Mouse (Mus musculus) spleen, adult 2 months (tissue): Measurements from ENCODE around the gene Dnajc3. TPM values are rescaled to one million over a fixed set of nuclear protein-coding genes. Genes with fewer than 3 reads are reported as not detected.

Experiments
- DNase-seq, 2 experiments: peaks; one replicate each; pipeline versions ENCODE4 v3.0.0 to v3.0.0-alpha.2; 2012 to 2021; ENCODE audit warnings: low spot score in 2 of 2, low read depth in 1 of 2
- H3K27ac ChIP-seq: fragments of 200-500 bp; 2 replicates; pipeline ENCODE4 v1.5.1; 2012; ENCODE audit warnings: low read length, inconsistent platforms; ENCODE audit not compliant: insufficient read depth
- H3K27me3 ChIP-seq: fragments of 200-500 bp; 2 replicates; pipeline ENCODE4 v1.6.1; 2012; ENCODE audit warnings: mild to moderate bottlenecking, moderate library complexity, low read length, inconsistent platforms; ENCODE audit not compliant: control insufficient read depth, insufficient read depth
- H3K36me3 ChIP-seq: fragments of 200-500 bp; 2 replicates; pipeline ENCODE4 v1.6.1; 2012; ENCODE audit warnings: mild to moderate bottlenecking, low read length, inconsistent platforms; ENCODE audit not compliant: control insufficient read depth, insufficient read depth
- H3K4me1 ChIP-seq: fragments of 200-500 bp; 2 replicates; pipeline ENCODE4 v1.6.1; 2011; ENCODE audit warnings: inconsistent platforms; ENCODE audit not compliant: control insufficient read depth, insufficient read depth, insufficient read length
- H3K4me3 ChIP-seq: fragments of 200-500 bp; 2 replicates; pipeline ENCODE4 v1.5.1; 2011; ENCODE audit warnings: mild to moderate bottlenecking, inconsistent platforms; ENCODE audit not compliant: insufficient read depth, insufficient read length; ENCODE audit errors: extremely low read depth
- CTCF ChIP-seq: fragments of 200-500 bp; IDR thresholded peaks from 2 replicates; pipeline ENCODE4 v1.5.1; 2011; ENCODE audit warnings: mild to moderate bottlenecking, inconsistent platforms; ENCODE audit not compliant: insufficient read depth, insufficient read length, insufficient replicate concordance; ENCODE audit errors: extremely low read depth
- POLR2A ChIP-seq: fragments of 200-500 bp; IDR thresholded peaks from 2 replicates; pipeline ENCODE4 v1.6.1; 2011; ENCODE audit warnings: low read depth, low read length, inconsistent platforms
- whole genome bisulfite sequencing: fragments of 180-500 bp; shearing (Covaris S2); methylation state at CpG from one replicate; pipeline ENCODE4 v1.1.7; 2018; 5-methylcytosine and 5-hydroxymethylcytosine counted together
- polyA plus RNA-seq: library from polyadenylated mRNA; depleted of rRNA; stranded (reverse); fragments of >200 nt; gene quantifications from 2 replicates; pipeline ENCODE4 v1.2.3, GENCODE M21; 2012

Dnajc3 gene
- polyA plus RNA-seq, 1 experiment, result 10.0 TPM

GRCm38 (mm10) chr14:118983396-118983795 lies 45.6 kb downstream of the Dnajc3 start:
- no peaks in the 10 kb centered on the region for H3K27me3 ChIP-seq
- no peak for TF ChIP-seq CTCF
- H3K4me1 ChIP-seq, result no peaks in the 10 kb centered on the region; the same call in 1 of the 2 replicates
- no peak overlapping the region for H3K4me3 ChIP-seq
- H3K27ac ChIP-seq, result peak overlapping the region; percentile 34; the same call in 1 of the 2 replicates
- H3K36me3 ChIP-seq, result peaks cover 6% of the 10 kb centered on the region
- no peak for DNase-seq

GRCm38 (mm10) chr14:118984161-118984560 lies 46.4 kb downstream of the Dnajc3 start:
- WGBS, result 91% methylated on average over 4 of the region's 4 CpGs
- no peak for TF ChIP-seq POLR2A
- TF ChIP-seq CTCF, result no peak

GRCm38 (mm10) chr14:118986653-118987522 lies 49.1 kb downstream of the Dnajc3 start:
- Histone ChIP-seq H3K4me3 (no peak overlapping the region), H3K27ac (no peak overlapping the region), H3K4me1 (no peaks in the 10 kb centered on the region; the same call in 1 of the 2 replicates), H3K36me3 (no peaks in the 10 kb centered on the region), H3K27me3 (no peaks in the 10 kb centered on the region)
- 44% methylated on average over 16 of the region's 16 CpGs for WGBS
- DNase-seq, result peak in 1 of 2 experiments; percentile 55
- TF ChIP-seq CTCF, result peak; percentile 71; the same call in 1 of the 2 replicates
- TF ChIP-seq POLR2A, result no peak

More at GRCm38 (mm10) chr14:118984161-118984560, 46.4 kb downstream of the Dnajc3 start:
- Histone ChIP-seq H3K4me3 (no peak overlapping the region), H3K27ac (no peak overlapping the region), H3K36me3 (peaks cover 3% of the 10 kb centered on the region; the same call in 1 of the 2 replicates), H3K27me3 (no peaks in the 10 kb centered on the region), H3K4me1 (no peaks in the 10 kb centered on the region; the same call in 1 of the 2 replicates)
- DNase-seq, result no peak

- H3K4me3 ChIP-seq, result no peak overlapping the region
- no peaks in the 10 kb centered on the region for H3K36me3 ChIP-seq
- TF ChIP-seq POLR2A, result no peak
- no peak for TF ChIP-seq CTCF
- DNase-seq, result no peak
- 71% methylated on average over 13 of the region's 13 CpGs for WGBS
- H3K27me3 ChIP-seq, result no peaks in the 10 kb centered on the region
- H3K27ac ChIP-seq, result no peak overlapping the region
- no peaks in the 10 kb centered on the region for H3K4me1 ChIP-seq
Observed at GRCm38 (mm10) chr14:118987523-118988496, 50.0 kb downstream of the Dnajc3 start.

GRCm38 (mm10) chr14:118995226-118995925 lies 57.6 kb downstream of the Dnajc3 start:
- Histone ChIP-seq H3K27ac (no peak overlapping the region), H3K36me3 (0 out of 2 replicates have a peak, but pooled peaks cover 2% of the 10 kb centered on the region), H3K4me3 (no peak overlapping the region), H3K4me1 (no peaks in the 10 kb centered on the region), H3K27me3 (no peaks in the 10 kb centered on the region)
- WGBS, result 87% methylated on average over 9 of the region's 9 CpGs
- TF ChIP-seq POLR2A (no peak), CTCF (no peak)
- DNase-seq, result no peak

GRCm38 (mm10) chr14:119003320-119003719 lies 65.5 kb downstream of the Dnajc3 start:
- DNase-seq, result peak in 1 of 2 experiments; percentile 48
- no peak overlapping the region for H3K27ac ChIP-seq
- H3K27me3 ChIP-seq, result no peaks in the 10 kb centered on the region
- H3K4me3 ChIP-seq, result no peak overlapping the region
- peaks cover 2% of the 10 kb centered on the region; the same call in 1 of the 2 replicates for H3K4me1 ChIP-seq
- TF ChIP-seq CTCF (peak; percentile 47; the same call in 1 of the 2 replicates), POLR2A (no peak)
- H3K36me3 ChIP-seq, result no peaks in the 10 kb centered on the region
